Mouse (Mus musculus) hindbrain, embryonic 16.5 days (tissue): ENCODE data around the gene Ifna1. TPM values are rescaled to one million over a fixed set of nuclear protein-coding genes. Genes with fewer than 3 reads are reported as not detected.
A peak's percentile ranks its signal among the peaks of the same experiment; 100 is the strongest.
"Not testable (repeated sequence)": the region's sequence is repeated elsewhere in the genome, so short reads cannot be mapped to it uniquely, and the experiment has no call there.

Experiments
- ATAC-seq: fragments of 200-750 bp; cut with Nextera tagmentation; 2 replicates; pipeline ENCODE4 v1.8.0; 2017; ENCODE audit warnings: moderate TSS enrichment, moderate library complexity
- H3K27ac ChIP-seq: fragments of 300-500 bp; sonication (generic); 2 replicates; pipeline ENCODE4 v1.5.1; 2014; ENCODE audit warnings: low read depth, mild to moderate bottlenecking, control low read depth, low read length, moderate library complexity
- H3K27me3 ChIP-seq: fragments of 300-500 bp; sonication (generic); replicated peaks from 2 replicates; pipeline ENCODE4 v1.6.1; 2014; ENCODE audit warnings: low read length; ENCODE audit not compliant: control insufficient read depth, insufficient read depth
- H3K36me3 ChIP-seq: fragments of 300-500 bp; sonication (generic); 2 replicates; pipeline ENCODE4 v1.6.1; 2014; ENCODE audit warnings: mild to moderate bottlenecking, low read length, moderate library complexity, mixed read lengths; ENCODE audit not compliant: control insufficient read depth, insufficient read depth
- H3K4me1 ChIP-seq: fragments of 300-500 bp; sonication (generic); 2 replicates; pipeline ENCODE4 v1.6.1; 2014; ENCODE audit warnings: low read depth, low read length; ENCODE audit not compliant: control insufficient read depth, insufficient read depth
- H3K4me2 ChIP-seq: fragments of 300-500 bp; sonication (generic); 2 replicates; pipeline ENCODE4 v1.6.1; 2014; ENCODE audit warnings: mild to moderate bottlenecking, low read length, control low read depth, moderate library complexity
- H3K4me3 ChIP-seq: fragments of 300-500 bp; sonication (generic); 2 replicates; pipeline ENCODE4 v1.5.1; 2014; ENCODE audit warnings: mild to moderate bottlenecking, low read length, control low read depth, moderate library complexity
- H3K9ac ChIP-seq: fragments of 300-500 bp; sonication (generic); 2 replicates; pipeline ENCODE4 v1.6.1; 2014; ENCODE audit warnings: low read depth, mild to moderate bottlenecking, control low read depth, low read length, moderate library complexity
- H3K9me3 ChIP-seq: fragments of 300-500 bp; sonication (generic); 2 replicates; pipeline ENCODE4 v1.6.1; 2014; ENCODE audit warnings: mild to moderate bottlenecking, low read length, moderate library complexity; ENCODE audit not compliant: control insufficient read depth
- WGBS: fragments of 180-500 bp; shearing (Covaris S2); extraction: QIAGEN DNeasy Blood & Tissue Kit; methylation state at CpG from one replicate; pipeline ENCODE4 v1.1.7; 2014; 5-methylcytosine and 5-hydroxymethylcytosine counted together
- polyA plus RNA-seq: library from polyadenylated mRNA; unstranded; fragments of >200 nt; fragmentation: Nextera tagmentation; extraction: Ambion mirVana; gene quantifications from 2 replicates; pipeline ENCODE4 v1.2.1, GENCODE M21; 2015

Gene Ifna1
- polyA plus RNA-seq, result not detected in 2 replicates

- H3K27me3 ChIP-seq, result no peaks in the 10 kb centered on the region
- 69% methylated on average over 1 of the region's 1 CpGs for WGBS
- no peak within 1 kb of the TSS for H3K9ac ChIP-seq
- no peak within 1 kb of the TSS for H3K4me3 ChIP-seq
- no peaks in the 10 kb centered on the region for H3K36me3 ChIP-seq
- H3K4me1 ChIP-seq, result no peaks in the 10 kb centered on the region
- no peak within 1 kb of the TSS for H3K27ac ChIP-seq
- no peak within 1 kb of the TSS for H3K4me2 ChIP-seq
- no peak for ATAC-seq
- H3K9me3 ChIP-seq, result no peaks in the 10 kb centered on the region
These were observed at the start of gene Ifna1 for GRCm38 (mm10) chr4:88849698-88850097. Gene Ifna1 (plus strand): TSS chr4:88850087.

GRCm38 (mm10) chr4:88802954-88803353, 46.9 kb upstream of the Ifna1 start, which contains the start of gene Gm13287:
Gene Gm13287 (plus strand): TSS chr4:88803254.
- ATAC-seq, H3K27me3 ChIP-seq, H3K9ac ChIP-seq, H3K36me3 ChIP-seq, H3K27ac ChIP-seq, H3K9me3 ChIP-seq, H3K4me1 ChIP-seq, H3K4me2 ChIP-seq, H3K4me3 ChIP-seq: not testable (repeated sequence)
- no CpG with 5 or more reads among the region's 29 CpGs for whole genome bisulfite sequencing

GRCm38 (mm10) chr4:88805231-88805630, 44.7 kb upstream of the Ifna1 start, which contains the start of gene Gm13288:
Gene Gm13288 (plus strand): TSS chr4:88805531.
- H3K4me1 ChIP-seq, H3K27me3 ChIP-seq, H3K36me3 ChIP-seq, H3K27ac ChIP-seq, H3K9ac ChIP-seq, H3K9me3 ChIP-seq, H3K4me3 ChIP-seq, ATAC-seq: not testable (repeated sequence)
- WGBS, result no CpG with 5 or more reads among the region's 8 CpGs
- H3K4me2 ChIP-seq, result peak within 1 kb of the TSS; percentile 43

- ATAC-seq, H3K4me3 ChIP-seq: not testable (repeated sequence)
These were observed 44.1 kb upstream of the Ifna1 start for GRCm38 (mm10) chr4:88805761-88806160.

GRCm38 (mm10) chr4:88815928-88816327, 34.0 kb upstream of the Ifna1 start, which contains the start of gene Ifna7:
Gene Ifna7 (plus strand): TSS chr4:88816228.
- no peaks in the 10 kb centered on the region for H3K4me1 ChIP-seq
- no peak within 1 kb of the TSS for H3K4me2 ChIP-seq
- no peak within 1 kb of the TSS for H3K9ac ChIP-seq
- H3K9me3 ChIP-seq, result no peaks in the 10 kb centered on the region
- 67% methylated on average over 3 of the region's 3 CpGs for WGBS
- ATAC-seq, result no peak
- no peak within 1 kb of the TSS for H3K4me3 ChIP-seq
- no peak within 1 kb of the TSS for H3K27ac ChIP-seq
- no peaks in the 10 kb centered on the region for H3K27me3 ChIP-seq
- H3K36me3 ChIP-seq, result no peaks in the 10 kb centered on the region

More at GRCm38 (mm10) chr4:88805761-88806160, 44.1 kb upstream of the Ifna1 start:
- not testable (repeated sequence) for H3K9me3 ChIP-seq, H3K27ac ChIP-seq, H3K36me3 ChIP-seq, H3K27me3 ChIP-seq, H3K4me1 ChIP-seq, H3K9ac ChIP-seq
- peak overlapping the region; percentile 43 for H3K4me2 ChIP-seq
- WGBS, result no CpG with 5 or more reads among the region's 34 CpGs

GRCm38 (mm10) chr4:88819659-88820058, 30.2 kb upstream of the Ifna1 start, which contains the start of gene Ifna11:
Gene Ifna11 (plus strand): TSS chr4:88819959.
- ATAC-seq, result no peak
- H3K4me1 ChIP-seq, result no peaks in the 10 kb centered on the region

GRCm38 (mm10) chr4:88822995-88823394, 26.9 kb upstream of the Ifna1 start:
- Histone ChIP-seq H3K4me2 (no peak overlapping the region), H3K27me3 (no peaks in the 10 kb centered on the region), H3K9ac (no peak overlapping the region), H3K27ac (no peak overlapping the region), H3K4me1 (no peaks in the 10 kb centered on the region), H3K4me3 (no peak overlapping the region), H3K9me3 (no peaks in the 10 kb centered on the region), H3K36me3 (no peaks in the 10 kb centered on the region)
- no peak for ATAC-seq
- WGBS, result 21% methylated on average over 4 of the region's 4 CpGs

More at GRCm38 (mm10) chr4:88819659-88820058, 30.2 kb upstream of the Ifna1 start, which contains the start of gene Ifna11:
- H3K9me3 ChIP-seq, result no peaks in the 10 kb centered on the region
- no peak within 1 kb of the TSS for H3K9ac ChIP-seq
- no peaks in the 10 kb centered on the region for H3K27me3 ChIP-seq
- H3K4me3 ChIP-seq, result no peak within 1 kb of the TSS
- H3K36me3 ChIP-seq, result no peaks in the 10 kb centered on the region
- 91% methylated on average over 1 of the region's 1 CpGs for WGBS
- H3K27ac ChIP-seq, result no peak within 1 kb of the TSS
- H3K4me2 ChIP-seq, result no peak within 1 kb of the TSS

- H3K4me2 ChIP-seq, H3K4me3 ChIP-seq, H3K27ac ChIP-seq, H3K9ac ChIP-seq, H3K4me1 ChIP-seq, H3K9me3 ChIP-seq, ATAC-seq, H3K36me3 ChIP-seq, H3K27me3 ChIP-seq: not testable (repeated sequence)
These were observed 22.8 kb upstream of the Ifna1 start, which contains the start of gene Ifna6 for GRCm38 (mm10) chr4:88827116-88827515. Gene Ifna6 (plus strand): TSS chr4:88827416.

- H3K4me1 ChIP-seq, result no peaks in the 10 kb centered on the region
- H3K9me3 ChIP-seq, result no peaks in the 10 kb centered on the region
- H3K4me3 ChIP-seq, result no peak overlapping the region
- H3K9ac ChIP-seq, result no peak overlapping the region
- no peaks in the 10 kb centered on the region for H3K27me3 ChIP-seq
- no peaks in the 10 kb centered on the region for H3K36me3 ChIP-seq
- ATAC-seq, result no peak
- no peak overlapping the region for H3K27ac ChIP-seq
- no peak overlapping the region for H3K4me2 ChIP-seq
- 26% methylated on average over 4 of the region's 4 CpGs for WGBS
These were observed 19.4 kb upstream of the Ifna1 start for GRCm38 (mm10) chr4:88830523-88830922.
